Comparison of ENCODE assay signal across 11 mouse cellular contexts in the genomic region with DNA sequence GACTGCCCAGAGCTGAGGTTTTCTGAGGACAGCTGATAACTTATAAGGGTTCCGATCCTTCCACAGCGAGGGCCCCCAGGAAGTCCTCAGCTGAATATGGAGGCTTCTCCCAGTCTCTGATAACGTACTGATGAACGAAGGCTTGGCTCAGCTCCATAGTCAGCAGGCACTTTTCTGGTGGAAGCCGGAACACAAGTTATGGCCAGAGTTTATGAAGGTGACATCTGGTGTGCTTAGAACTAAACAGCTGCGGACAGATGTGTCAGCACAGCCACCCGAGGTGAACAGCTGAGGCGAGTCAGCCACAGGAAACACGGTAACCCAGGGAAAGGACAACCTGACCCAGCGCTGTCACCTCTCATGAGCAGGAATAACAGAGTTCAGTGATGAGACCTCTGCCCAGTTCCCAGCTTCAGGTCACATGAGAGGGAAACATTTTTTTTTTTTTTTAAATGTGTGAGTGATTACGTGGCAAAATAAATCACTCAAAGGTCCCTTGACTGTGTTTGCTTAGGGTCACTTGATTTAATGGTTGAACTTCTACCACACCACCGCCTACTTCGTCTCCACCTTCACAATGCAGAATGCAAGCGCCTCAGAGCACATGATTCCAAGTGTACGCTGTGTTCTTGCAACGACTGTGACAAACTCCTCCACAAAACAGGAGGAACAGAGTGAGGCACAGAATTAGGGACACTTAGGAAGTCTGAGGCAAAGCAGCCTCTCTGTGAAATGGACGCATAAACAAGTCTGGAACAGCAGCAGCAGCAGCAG. TPM values are rescaled to one million over a fixed set of nuclear protein-coding genes. Genes with fewer than 3 reads are reported as not detected.
DNase-seq lines count a peak whose midpoint lies in the region; TF ChIP-seq lines count a peak whose summit lies in the region.
"Had no signal": no experiment of that assay in that cellular context is flagged by ENCODE, and none has a peak within 500 bp of the region (broad histone marks: within the 10 kb centered on the region; RNA-seq: fewer than 3 reads in every experiment).

No protein-coding gene starts in this region.

- peak; percentile 26 for DNase-seq in adrenal gland, postnatal 14 days
- no peak for DNase-seq in adrenal gland, adult 8-10 months
- DNase-seq in urinary bladder, postnatal 14 days (ENCODE audit: low spot score) = peak; percentile 9
- no peak for DNase-seq in urinary bladder, postnatal 10 days (ENCODE audit: low spot score)
- DNase-seq in lung, adult 2 months = peak; percentile 30
- DNase-seq in yolk sac, embryonic 10.5 days (ENCODE audit: low spot score) = peak; percentile 75
- no peak for DNase-seq in gastrocnemius, postnatal 10 days
- DNase-seq in layer of hippocampus, postnatal 10 days (ENCODE audit: low spot score in 2 of 2) = no peak
- DNase-seq: cerebellum, adult 18-20 months; right cerebral cortex, postnatal 14 days had no signal

- H3K4me1 ChIP-seq in lung, adult 2 months (ENCODE audit: control insufficient read depth, insufficient read depth, low read length) = no peaks in the 10 kb centered on the region; the same call in 1 of the 2 replicates
- H3K4me1 ChIP-seq: forebrain, embryonic 10.5 days had no signal

- 48% methylated on average over 17 of the region's 17 CpGs for WGBS in lung, adult 2 months

- no peak for TF ChIP-seq CTCF in lung, adult 2 months (IDR thresholded peaks at IDR 0.05; ENCODE audit: insufficient read depth, low read length)

- no peak overlapping the region for H3K4me3 ChIP-seq in lung, adult 2 months (replicated peaks; ENCODE audit: extremely low read depth, low read depth, low read length)
- H3K4me3 ChIP-seq: forebrain, embryonic 10.5 days had no signal

- TF ChIP-seq POLR2A in lung, adult 2 months (IDR thresholded peaks at IDR 0.05; ENCODE audit: borderline replicate concordance, extremely low read depth, low read depth, low read length) = no peak

RNA-seq across cellular contexts. Expression of a gene that starts 24.6 kb away (rescaled TPM):
- 11.9 and 12.5 TPM in 2 replicates for total RNA-seq in adrenal gland, postnatal 14 days (2021)
- 10 to 100 TPM in 2 of 4 experiments, 1 to 10 TPM in 2; 9.2 to 45.4 (median 18.7) TPM for total RNA-seq in adrenal gland, adult 8-10 months (2022)
- 0.06 and 0.09 TPM in 2 replicates for polyA plus RNA-seq in lung, adult 2 months (2012; rRNA removed)
- total RNA-seq in gastrocnemius, postnatal 10 days (2021) = under 1 TPM in 1 of 2 experiments, not detected in 1; 0.14 TPM
- under 1 TPM; 0.18 to 0.32 TPM for total RNA-seq in layer of hippocampus, postnatal 10 days (2021)
- polyA plus RNA-seq: forebrain, embryonic 10.5 days had no signal

RNA-seq across cellular contexts. Expression of a gene that starts 53.2 kb away (rescaled TPM):
- 132 and 134 TPM in 2 replicates for total RNA-seq in adrenal gland, postnatal 14 days (2021)
- 100 to 1,000 TPM; 108 to 165 (median 135) TPM for total RNA-seq in adrenal gland, adult 8-10 months (2022)
- polyA plus RNA-seq in lung, adult 2 months (2012; rRNA removed) = 40.3 and 68.3 TPM in 2 replicates
- total RNA-seq in gastrocnemius, postnatal 10 days (2021) = 100 to 1,000 TPM; 140 to 143 TPM
- 100 to 1,000 TPM; 153 to 164 TPM for total RNA-seq in layer of hippocampus, postnatal 10 days (2021)

Comparison
In these comparisons a context has a peak if more than half of its experiments do, and no peak if none do; other contexts are left out.
1. DNase-seq: peak in adrenal gland, postnatal 14 days (single experiment), urinary bladder, postnatal 14 days (single experiment), lung, adult 2 months (single experiment) and yolk sac, embryonic 10.5 days (single experiment); none in adrenal gland, adult 8-10 months (single experiment), urinary bladder, postnatal 10 days (single experiment), gastrocnemius, postnatal 10 days (single experiment) and layer of hippocampus, postnatal 10 days (0 of 2).